Mouse (Mus musculus) cortical plate, adult 2 months (tissue): ENCODE measurements around the gene Cog8. TPM values are rescaled to one million over a fixed set of nuclear protein-coding genes. Genes with fewer than 3 reads are reported as not detected.

Experiments used
- H3K27ac ChIP-seq: fragments of 200-500 bp; 2 replicates; pipeline ENCODE4 v1.5.1; 2012; ENCODE audit warnings: low read length, control low read depth, inconsistent platforms; ENCODE audit not compliant: insufficient read depth
- H3K4me1 ChIP-seq: fragments of 200-500 bp; 2 replicates; pipeline ENCODE4 v1.6.1; 2011; ENCODE audit warnings: low read length; ENCODE audit not compliant: control insufficient read depth, insufficient read depth
- H3K4me3 ChIP-seq: fragments of 200-500 bp; 2 replicates; pipeline ENCODE4 v1.5.1; 2011; ENCODE audit warnings: mild to moderate bottlenecking, low read length, control low read depth; ENCODE audit not compliant: insufficient read depth
- CTCF ChIP-seq: fragments of 200-500 bp; IDR thresholded peaks from 2 replicates; pipeline ENCODE4 v1.5.1; 2011; ENCODE audit warnings: mild to moderate bottlenecking, control low read depth, low read length; ENCODE audit not compliant: insufficient read depth; ENCODE audit errors: extremely low read depth
- POLR2A ChIP-seq: fragments of 200-500 bp; IDR thresholded peaks from 2 replicates; pipeline ENCODE4 v1.6.1; 2011; ENCODE audit warnings: mild to moderate bottlenecking, low read length, control low read depth; ENCODE audit not compliant: insufficient read depth; ENCODE audit errors: extremely low read depth
- polyA plus RNA-seq: library from polyadenylated mRNA; depleted of rRNA; stranded (reverse); fragments of >200 nt; gene quantifications from 2 replicates; pipeline ENCODE4 v1.2.3, GENCODE M21; 2012; rRNA removed

The Cog8 gene
- polyA plus RNA-seq: 33.0 and 36.8 TPM in 2 replicates

DNA sequence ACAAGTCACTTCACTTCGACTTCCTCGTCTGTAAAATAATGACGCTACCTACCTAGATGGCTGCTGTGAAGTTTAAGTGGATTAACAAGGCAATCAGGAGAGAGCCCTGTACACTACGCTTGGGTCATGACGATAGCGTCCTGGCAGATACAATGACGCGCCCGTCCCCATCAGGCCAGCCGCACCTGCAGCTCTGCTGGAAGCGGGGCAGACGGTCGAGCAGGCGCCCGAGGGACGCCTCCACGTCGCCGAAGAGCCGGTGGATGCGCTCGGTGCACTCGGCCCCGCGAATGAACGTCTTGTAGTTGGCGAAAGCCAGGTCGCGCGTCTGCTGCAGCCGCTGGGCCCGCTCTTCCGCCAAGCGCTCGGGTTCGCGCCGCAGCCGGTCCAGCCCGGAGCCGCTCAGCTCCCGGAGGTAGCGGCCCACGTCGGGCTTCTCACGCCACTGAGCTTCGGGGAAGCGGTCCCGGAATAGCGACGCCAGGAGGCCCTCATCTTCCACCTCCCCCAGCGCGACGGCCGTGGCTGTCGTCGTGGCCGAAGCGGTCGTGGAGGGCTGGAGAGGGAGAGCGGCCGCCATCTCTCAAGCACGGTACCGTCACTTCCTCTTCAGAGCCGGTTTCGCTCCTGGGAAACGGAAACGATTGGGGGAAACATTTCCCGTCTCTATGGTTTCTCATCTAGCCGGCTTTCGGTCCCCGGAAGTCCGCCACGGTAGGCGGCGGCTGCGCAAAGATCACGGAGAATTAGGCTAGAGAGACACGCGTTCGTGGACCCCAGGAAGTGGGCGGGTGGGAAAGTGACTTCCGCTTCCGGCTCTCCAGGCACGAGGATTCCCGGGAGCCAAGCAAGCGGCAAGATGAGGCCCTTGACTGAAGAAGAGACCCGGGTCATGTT, at the start of gene Cog8, which contains the start of gene Nip7:
Gene Cog8 (minus strand): TSS at position 614 of the 897 bp plus-strand sequence.
Gene Nip7 (plus strand): TSS at position 802 of the 897 bp plus-strand sequence.
- Histone ChIP-seq H3K4me1 (peaks cover 2% of the 10 kb centered on the region; the same call in 1 of the 2 replicates), H3K27ac (peak within 1 kb of the TSS; percentile 70; the same call in 1 of the 2 replicates), H3K4me3 (peak within 1 kb of the TSS; percentile 97)
- TF ChIP-seq POLR2A (peak; percentile 57; the same call in 1 of the 2 replicates), CTCF (no peak)

GRCm38 (mm10) chr8:107104547-107104946, 48.1 kb upstream of the Cog8 start:
- no peak for TF ChIP-seq POLR2A
- TF ChIP-seq CTCF: peak; percentile 87
- no peak overlapping the region for H3K4me3 ChIP-seq
- H3K27ac ChIP-seq: no peak overlapping the region
- H3K4me1 ChIP-seq: no peaks in the 10 kb centered on the region

- H3K4me1 ChIP-seq: no peaks in the 10 kb centered on the region
- no peak overlapping the region for H3K27ac ChIP-seq
- TF ChIP-seq CTCF (no peak), POLR2A (no peak)
- no peak overlapping the region for H3K4me3 ChIP-seq
These were observed 44.1 kb upstream of the Cog8 start for GRCm38 (mm10) chr8:107100635-107101034.

GRCm38 (mm10) chr8:107096366-107097036, 40.0 kb upstream of the Cog8 start, which contains the start of gene Terf2:
Gene Terf2, minus strand, starts transcription at chr8:107096547.
- H3K4me1 ChIP-seq: peaks cover 1% of the 10 kb centered on the region; the same call in 1 of the 2 replicates
- TF ChIP-seq CTCF (no peak), POLR2A (no peak)

DNA sequence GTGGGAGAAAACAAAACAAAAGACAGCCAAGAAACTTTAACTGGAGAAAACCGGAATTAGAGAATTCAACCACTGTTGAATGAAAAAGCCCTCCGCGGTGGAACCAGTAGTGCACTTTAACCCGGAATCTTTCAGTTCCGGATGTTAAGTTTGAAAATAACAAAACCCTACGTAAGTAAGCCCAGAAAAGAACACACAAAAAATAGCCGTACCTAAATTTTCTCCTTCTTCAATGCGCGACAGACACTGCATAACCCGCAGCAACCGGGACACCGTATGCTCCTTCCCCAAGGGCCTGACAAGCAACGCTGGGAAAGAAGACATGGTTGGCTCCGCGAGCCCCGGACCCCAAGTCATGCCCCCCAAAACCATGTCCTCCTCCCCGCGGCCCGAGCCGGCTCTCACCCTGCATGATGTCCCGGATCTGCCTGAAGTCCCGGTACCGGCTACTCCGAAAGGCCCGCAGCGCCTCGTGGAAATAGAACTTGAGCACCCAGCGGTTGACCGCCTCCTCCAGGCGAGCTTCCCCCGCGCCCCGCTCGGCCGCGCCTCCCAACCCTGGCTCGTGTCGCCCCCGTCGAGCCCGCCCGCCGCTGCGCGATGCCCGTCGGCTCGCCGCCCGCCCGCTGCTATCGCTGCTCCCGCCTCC, 39.4 kb upstream of the Cog8 start:
- Histone ChIP-seq H3K4me3 (peak overlapping the region; percentile 69), H3K4me1 (peaks cover 1% of the 10 kb centered on the region; the same call in 1 of the 2 replicates), H3K27ac (peak overlapping the region; percentile 47)
- TF ChIP-seq CTCF (no peak), POLR2A (no peak)

More at GRCm38 (mm10) chr8:107096366-107097036, 40.0 kb upstream of the Cog8 start, which contains the start of gene Terf2:
- H3K27ac ChIP-seq: peak within 1 kb of the TSS; percentile 47
- peak within 1 kb of the TSS; percentile 69 for H3K4me3 ChIP-seq

- Histone ChIP-seq H3K4me1 (peaks cover 1% of the 10 kb centered on the region; the same call in 1 of the 2 replicates), H3K27ac (no peak overlapping the region), H3K4me3 (no peak overlapping the region)
- TF ChIP-seq CTCF (no peak), POLR2A (no peak)
These were observed 34.0 kb upstream of the Cog8 start for GRCm38 (mm10) chr8:107090531-107090930.

DNA sequence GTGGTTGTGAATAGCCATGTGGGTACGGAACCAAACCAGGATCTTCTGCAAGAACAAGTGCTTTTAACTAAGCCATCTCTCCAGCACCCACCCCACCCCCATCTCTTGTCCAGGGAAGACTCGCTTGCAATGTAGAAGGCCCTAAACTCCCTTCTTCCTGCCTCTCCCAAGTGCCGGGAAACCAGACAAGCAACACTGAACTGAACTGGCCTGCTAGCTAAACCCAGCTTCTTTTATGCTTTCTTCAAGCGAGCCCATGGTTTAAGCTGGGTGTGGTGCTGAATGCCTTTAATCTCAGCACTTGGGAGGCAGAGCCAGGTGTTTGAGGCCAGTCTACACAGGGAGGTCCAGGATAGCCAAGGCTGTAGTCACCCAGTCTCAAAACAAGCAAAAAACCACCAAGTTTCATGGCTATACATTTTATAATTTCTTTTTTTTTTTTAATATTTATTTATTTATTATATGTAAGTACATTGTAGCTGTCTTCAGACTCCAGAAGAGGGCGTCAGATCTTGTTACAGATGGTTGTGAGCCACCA, 32.1 kb upstream of the Cog8 start:
- H3K4me3 ChIP-seq: no peak overlapping the region
- TF ChIP-seq CTCF (no peak), POLR2A (no peak)
- no peaks in the 10 kb centered on the region for H3K4me1 ChIP-seq
- H3K27ac ChIP-seq: no peak overlapping the region

DNA sequence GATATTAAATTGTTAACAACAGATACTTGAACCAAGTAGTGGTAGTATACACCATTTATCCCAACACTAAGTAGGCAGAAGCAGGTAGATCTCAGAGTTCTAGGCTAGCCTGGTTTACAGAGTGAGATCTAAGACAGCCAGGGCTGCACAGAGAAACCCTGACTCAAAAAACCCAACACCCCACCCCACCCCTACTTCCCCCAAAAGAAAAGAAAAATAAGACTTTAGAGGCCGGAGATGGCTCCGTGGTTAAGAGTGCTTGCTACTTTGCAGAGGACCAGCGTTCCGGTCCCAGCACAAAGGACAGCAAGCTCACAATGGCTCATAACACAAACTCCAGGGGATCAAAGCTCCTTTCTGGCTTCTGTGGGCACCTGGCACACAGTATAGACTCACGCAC, 29.5 kb upstream of the Cog8 start:
- Histone ChIP-seq H3K27ac (no peak overlapping the region), H3K4me1 (no peaks in the 10 kb centered on the region), H3K4me3 (no peak overlapping the region)
- TF ChIP-seq CTCF: no peak
- no peak for TF ChIP-seq POLR2A

- Histone ChIP-seq H3K27ac (no peak overlapping the region), H3K4me3 (no peak overlapping the region)
These were observed 28.9 kb upstream of the Cog8 start for GRCm38 (mm10) chr8:107085358-107085757.

More at GRCm38 (mm10) chr8:107085358-107085757, 28.9 kb upstream of the Cog8 start:
- TF ChIP-seq POLR2A (no peak), CTCF (no peak)
- H3K4me1 ChIP-seq: no peaks in the 10 kb centered on the region
